Mouse (Mus musculus) liver (tissue): Measurements from ENCODE around the gene Pcf11.

Source experiments
- DNase-seq: peaks from one replicate; pipeline ENCODE4 v3.0.0-alpha.2; 2020; ENCODE audit warnings: mixed read lengths

The Pcf11 gene

GRCm38 (mm10) chr7:92636295-92637011 lies 33.3 kb downstream of the Pcf11 start:
- DNase-seq = peak; percentile 10

- no peak for DNase-seq
Measured at GRCm38 (mm10) chr7:92630167-92630566, 39.6 kb downstream of the Pcf11 start.

- DNase-seq = no peak
Measured at GRCm38 (mm10) chr7:92624488-92624887, 45.2 kb downstream of the Pcf11 start.

- DNase-seq = no peak
Measured at GRCm38 (mm10) chr7:92610830-92611229, 58.9 kb downstream of the Pcf11 start.

- DNase-seq = no peak
Measured at GRCm38 (mm10) chr7:92604961-92605360, 64.8 kb downstream of the Pcf11 start.
